Mouse (Mus musculus): Measurements from ENCODE around the gene Clcnka. TPM values are rescaled to one million over a fixed set of nuclear protein-coding genes. Genes with fewer than 3 reads are reported as not detected.

Gene Clcnka
- polyA plus RNA-seq, 1 experiment = not detected

DNA sequence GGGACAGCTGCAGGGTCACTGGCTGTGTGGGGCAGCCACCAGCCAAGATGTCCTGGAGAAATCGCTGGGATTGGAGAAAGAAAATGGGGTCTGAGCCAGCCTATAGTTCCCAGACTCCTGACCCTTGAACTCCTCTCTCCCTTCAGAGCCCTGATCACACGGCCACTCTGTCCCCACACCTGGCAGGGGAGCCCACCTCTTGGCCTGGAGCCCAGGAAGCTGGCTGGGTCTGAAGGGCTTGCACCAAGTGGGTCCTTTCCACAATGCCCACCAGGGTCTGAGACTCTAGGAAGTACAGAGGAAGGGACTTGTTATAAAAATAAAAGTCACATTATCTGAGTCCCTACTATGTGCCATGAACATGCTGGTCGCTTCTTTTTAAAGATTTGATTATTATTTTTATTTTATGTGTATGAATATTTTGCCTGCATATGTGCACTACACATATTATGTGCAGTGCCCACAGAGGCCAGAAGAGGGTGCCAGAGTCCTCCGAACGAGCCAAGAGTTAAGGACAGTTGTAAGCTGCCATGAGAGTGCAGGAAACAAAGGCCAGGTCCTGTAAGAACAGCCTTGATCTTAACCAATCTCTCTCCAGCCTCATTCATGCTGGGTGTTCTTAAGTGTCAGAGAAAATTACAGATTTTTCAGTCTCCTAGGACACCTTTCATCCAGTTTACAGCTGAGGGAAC is 11.3 kb downstream of the Clcnka start:
- no peak overlapping the region for H3K4me3 ChIP-seq (ENCODE audit: insufficient read depth, low read length)
- no peaks in the 10 kb centered on the region for H3K4me1 ChIP-seq (ENCODE audit: control insufficient read depth, insufficient read depth, low read length)
- H3K27ac ChIP-seq (ENCODE audit: insufficient read depth, low read length) = no peak overlapping the region
- no peak for TF ChIP-seq POLR2A (IDR thresholded peaks at IDR 0.05; ENCODE audit: low read depth, low read length)
- TF ChIP-seq CTCF (IDR thresholded peaks at IDR 0.05; ENCODE audit: borderline replicate concordance, insufficient read depth, low read length) = peak; percentile 73

- Histone ChIP-seq H3K27ac (ENCODE audit: insufficient read depth, low read length) (no peak overlapping the region), H3K4me1 (ENCODE audit: control insufficient read depth, insufficient read depth, low read length) (no peaks in the 10 kb centered on the region), H3K4me3 (ENCODE audit: insufficient read depth, low read length) (no peak overlapping the region)
- TF ChIP-seq CTCF (IDR thresholded peaks at IDR 0.05; ENCODE audit: borderline replicate concordance, insufficient read depth, low read length) (peak; percentile 24; the same call in 1 of the 2 replicates), POLR2A (IDR thresholded peaks at IDR 0.05; ENCODE audit: low read depth, low read length) (no peak)
Measured at GRCm38 (mm10) chr4:141386150-141386549, 12.4 kb downstream of the Clcnka start.

DNA sequence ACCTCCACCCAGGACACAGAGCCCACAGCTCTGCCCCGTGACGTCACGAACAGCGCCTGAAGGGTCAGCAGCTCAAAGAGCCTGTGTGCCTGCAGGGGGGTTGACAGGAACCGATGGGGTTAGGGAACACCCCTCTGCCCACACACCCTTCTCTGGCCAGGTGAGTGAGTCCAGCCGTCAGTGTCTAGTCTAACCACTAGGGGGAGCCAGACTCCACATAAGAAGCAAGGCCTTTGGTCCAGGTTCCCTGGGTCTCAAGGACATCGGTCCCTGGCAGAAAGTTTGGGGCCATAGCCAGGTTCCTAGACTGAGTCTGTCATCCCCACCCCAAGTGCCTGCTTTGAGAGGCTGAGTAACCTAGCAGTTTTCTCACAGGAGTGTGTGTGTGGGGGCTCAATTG is 13.2 kb downstream of the Clcnka start:
- Histone ChIP-seq H3K27ac (ENCODE audit: insufficient read depth, low read length) (no peak overlapping the region), H3K4me3 (ENCODE audit: insufficient read depth, low read length) (no peak overlapping the region), H3K4me1 (ENCODE audit: control insufficient read depth, insufficient read depth, low read length) (no peaks in the 10 kb centered on the region)
- TF ChIP-seq CTCF (IDR thresholded peaks at IDR 0.05; ENCODE audit: borderline replicate concordance, insufficient read depth, low read length) (peak; percentile 80; the same call in 1 of the 2 replicates), POLR2A (IDR thresholded peaks at IDR 0.05; ENCODE audit: low read depth, low read length) (no peak)

GRCm38 (mm10) chr4:141382406-141382805 is 16.1 kb downstream of the Clcnka start:
- no peak overlapping the region for H3K27ac ChIP-seq (ENCODE audit: insufficient read depth, low read length)
- no peak overlapping the region for H3K4me3 ChIP-seq (ENCODE audit: insufficient read depth, low read length)
- TF ChIP-seq CTCF (IDR thresholded peaks at IDR 0.05; ENCODE audit: borderline replicate concordance, insufficient read depth, low read length) (no peak), POLR2A (IDR thresholded peaks at IDR 0.05; ENCODE audit: low read depth, low read length) (no peak)
- no peaks in the 10 kb centered on the region for H3K4me1 ChIP-seq (ENCODE audit: control insufficient read depth, insufficient read depth, low read length)

DNA sequence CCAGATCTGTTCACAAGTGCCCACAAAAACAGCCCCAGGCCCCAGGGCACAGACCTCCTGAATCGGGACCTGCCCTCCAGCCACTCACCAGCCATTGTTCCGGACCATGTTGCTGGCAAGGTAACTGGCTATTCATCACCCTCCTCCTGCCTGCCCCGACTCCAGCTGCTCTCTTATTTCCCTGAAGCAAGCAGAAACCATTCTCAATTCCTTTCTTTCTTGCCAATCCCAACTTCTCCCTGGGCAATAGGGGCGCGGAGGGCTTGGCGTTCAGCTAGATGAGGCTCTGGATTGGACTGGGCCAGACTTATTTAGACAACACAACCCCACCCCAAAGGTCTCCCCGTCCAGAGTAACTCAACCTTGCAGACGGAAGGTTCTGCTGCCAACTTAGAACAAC is 18.9 kb downstream of the Clcnka start:
- no peak overlapping the region for H3K27ac ChIP-seq (ENCODE audit: insufficient read depth, low read length)
- H3K4me3 ChIP-seq (ENCODE audit: insufficient read depth, low read length) = no peak overlapping the region
- no peak for TF ChIP-seq POLR2A (IDR thresholded peaks at IDR 0.05; ENCODE audit: low read depth, low read length)
- TF ChIP-seq CTCF (IDR thresholded peaks at IDR 0.05; ENCODE audit: borderline replicate concordance, insufficient read depth, low read length) = no peak
- H3K4me1 ChIP-seq (ENCODE audit: control insufficient read depth, insufficient read depth, low read length) = no peaks in the 10 kb centered on the region

- H3K4me1 ChIP-seq (ENCODE audit: control insufficient read depth, insufficient read depth, low read length) = no peaks in the 10 kb centered on the region
Measured at GRCm38 (mm10) chr4:141372426-141372825, 26.1 kb downstream of the Clcnka start.

GRCm38 (mm10) chr4:141367997-141368791 is 30.3 kb downstream of the Clcnka start, which contains the start of gene Fam131c:
Gene Fam131c (plus strand): TSS chr4:141368220.
- no peak for TF ChIP-seq POLR2A (IDR thresholded peaks at IDR 0.05; ENCODE audit: low read depth, low read length)
- no peak for TF ChIP-seq CTCF (IDR thresholded peaks at IDR 0.05; ENCODE audit: borderline replicate concordance, insufficient read depth, low read length)
- Histone ChIP-seq H3K27ac (ENCODE audit: insufficient read depth, low read length) (no peak within 1 kb of the TSS), H3K4me1 (ENCODE audit: control insufficient read depth, insufficient read depth, low read length) (no peaks in the 10 kb centered on the region), H3K4me3 (ENCODE audit: insufficient read depth, low read length) (0 out of 2 replicates have a peak within 1 kb of the TSS, but pooled peaks have one; percentile 16)

More at GRCm38 (mm10) chr4:141372426-141372825, 26.1 kb downstream of the Clcnka start:
- Histone ChIP-seq H3K4me3 (ENCODE audit: insufficient read depth, low read length) (no peak overlapping the region), H3K27ac (ENCODE audit: insufficient read depth, low read length) (no peak overlapping the region)
- TF ChIP-seq CTCF (IDR thresholded peaks at IDR 0.05; ENCODE audit: borderline replicate concordance, insufficient read depth, low read length) = no peak
- TF ChIP-seq POLR2A (IDR thresholded peaks at IDR 0.05; ENCODE audit: low read depth, low read length) = no peak

DNA sequence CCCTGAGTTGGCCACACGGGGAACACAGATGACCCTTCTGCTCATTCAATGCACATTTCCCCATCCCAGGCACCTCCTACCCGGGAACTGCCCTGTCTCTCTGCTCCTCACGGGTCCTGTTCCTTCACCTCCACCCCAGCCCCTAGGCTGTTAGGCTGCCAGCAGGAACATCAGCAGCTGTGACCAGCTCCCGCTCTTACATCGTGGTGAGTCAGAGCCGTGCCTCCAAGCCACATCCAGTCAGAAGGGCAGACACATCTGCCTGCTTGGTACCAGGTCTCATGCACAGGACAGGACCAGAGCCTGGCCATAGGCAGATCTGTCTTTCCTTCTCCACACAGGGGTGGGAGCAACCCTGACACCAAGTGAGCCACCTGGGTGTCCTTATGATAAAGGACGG is 32.6 kb downstream of the Clcnka start:
- TF ChIP-seq CTCF (IDR thresholded peaks at IDR 0.05; ENCODE audit: borderline replicate concordance, insufficient read depth, low read length) (no peak), POLR2A (IDR thresholded peaks at IDR 0.05; ENCODE audit: low read depth, low read length) (no peak)
- no peak overlapping the region for H3K4me3 ChIP-seq (ENCODE audit: insufficient read depth, low read length)
- H3K27ac ChIP-seq (ENCODE audit: insufficient read depth, low read length) = no peak overlapping the region
- no peaks in the 10 kb centered on the region for H3K4me1 ChIP-seq (ENCODE audit: control insufficient read depth, insufficient read depth, low read length)

GRCm38 (mm10) chr4:141365126-141365525 is 33.4 kb downstream of the Clcnka start:
- TF ChIP-seq CTCF (IDR thresholded peaks at IDR 0.05; ENCODE audit: borderline replicate concordance, insufficient read depth, low read length) = no peak
- TF ChIP-seq POLR2A (IDR thresholded peaks at IDR 0.05; ENCODE audit: low read depth, low read length) = no peak
- Histone ChIP-seq H3K4me3 (ENCODE audit: insufficient read depth, low read length) (no peak overlapping the region), H3K4me1 (ENCODE audit: control insufficient read depth, insufficient read depth, low read length) (no peaks in the 10 kb centered on the region), H3K27ac (ENCODE audit: insufficient read depth, low read length) (no peak overlapping the region)
